In genomic region chr1:59943825-59944224, GRCm38 (mm10) we compare ENCODE assay signal across 14 mouse cellular contexts. TPM values are rescaled to one million over a fixed set of nuclear protein-coding genes. Genes with fewer than 3 reads are reported as not detected.
A peak's percentile ranks its signal among the peaks of the same experiment; 100 is the strongest.
DNase-seq lines count a peak whose midpoint lies in the region; ATAC-seq lines count a peak whose summit lies in the region.
"Had no signal": no experiment of that assay in that cellular context is flagged by ENCODE, and none has a peak within 500 bp of the region (broad histone marks: within the 10 kb centered on the region; RNA-seq: fewer than 3 reads in every experiment).

No protein-coding gene starts in this region.

- H3K4me1 ChIP-seq in heart, embryonic 10.5 days, result peaks cover 16% of the 10 kb centered on the region
- peaks cover 7% of the 10 kb centered on the region for H3K4me1 ChIP-seq in embryonic facial prominence, embryonic 15.5 days

- 43% methylated on average over 5 of the region's 5 CpGs for WGBS in heart, embryonic 10.5 days
- 36% methylated on average over 5 of the region's 5 CpGs for WGBS in embryonic facial prominence, embryonic 15.5 days

- ATAC-seq in embryonic facial prominence, embryonic 15.5 days (ENCODE audit: insufficient number of reproducible peaks, low FRiP score, low TSS enrichment, low read depth), result no peak
- ATAC-seq in monocyte, adult 5-6 weeks (replicated peaks; ENCODE audit: insufficient number of reproducible peaks, low FRiP score, low TSS enrichment, poor library complexity, severe bottlenecking), result no peak
- ATAC-seq: forebrain, embryonic 14.5 days; Patski had no signal

- H3K9ac ChIP-seq in embryonic facial prominence, embryonic 15.5 days, result no peak overlapping the region

- H3K9me3 ChIP-seq in heart, embryonic 10.5 days, result no peaks in the 10 kb centered on the region
- no peaks in the 10 kb centered on the region for H3K9me3 ChIP-seq in embryonic facial prominence, embryonic 15.5 days (replicated peaks)

- no peak overlapping the region for H3K4me2 ChIP-seq in embryonic facial prominence, embryonic 15.5 days (replicated peaks)

- 0 out of 2 replicates have a peak, but pooled peaks cover 3% of the 10 kb centered on the region for H3K36me3 ChIP-seq in heart, embryonic 10.5 days
- H3K36me3 ChIP-seq in embryonic facial prominence, embryonic 15.5 days, result 0 out of 2 replicates have a peak, but pooled peaks cover under 1% of the 10 kb centered on the region

- H3K27me3 ChIP-seq in heart, embryonic 10.5 days (ENCODE audit: insufficient read depth, poor library complexity, severe bottlenecking), result no peaks in the 10 kb centered on the region
- H3K27me3 ChIP-seq in embryonic facial prominence, embryonic 15.5 days, result no peaks in the 10 kb centered on the region
- H3K27me3 ChIP-seq: Patski had no signal

- H3K4me3 ChIP-seq in heart, embryonic 10.5 days, result no peak overlapping the region
- H3K4me3 ChIP-seq in embryonic facial prominence, embryonic 15.5 days (replicated peaks), result no peak overlapping the region

- peak overlapping the region; percentile 12; the same call in 1 of the 2 replicates for H3K27ac ChIP-seq in heart, embryonic 10.5 days
- peak overlapping the region; percentile 63; the same call in 1 of the 2 replicates for H3K27ac ChIP-seq in embryonic facial prominence, embryonic 15.5 days (replicated peaks)

- no peak for DNase-seq in heart, embryonic 10.5 days (ENCODE audit: low spot score)
- no peak for DNase-seq in heart, postnatal 4 days
- peak; percentile 22 to 39 for DNase-seq in urinary bladder, adult 18-20 months (ENCODE audit: low spot score in 2 of 2)
- DNase-seq in urinary bladder, postnatal 4 days (ENCODE audit: low spot score in 2 of 2), result no peak
- DNase-seq in mesoderm, embryonic 11.5 days (ENCODE audit: low read depth, low spot score), result peak; percentile 6
- no peak for DNase-seq in B cell, adult 2 months
- DNase-seq: adrenal gland, adult 2 months; gastrocnemius, postnatal 25 days; heart, postnatal 10 days; layer of hippocampus, adult 9-11 months had no signal

RNA-seq across cellular contexts. Expression of gene Fam117b, which starts 31.0 kb away (rescaled TPM):
- polyA plus RNA-seq in heart, embryonic 10.5 days (2016; fragmentation: Nextera tagmentation; extraction: Ambion mirVana), result 4.6 and 6.7 TPM in 2 replicates
- total RNA-seq in heart, postnatal 4 days (2021), result 10 to 100 TPM; 12.1 to 13.1 TPM
- polyA plus RNA-seq in embryonic facial prominence, embryonic 15.5 days (2015; fragmentation: Nextera tagmentation; extraction: Ambion mirVana), result 9.4 and 10.1 TPM in 2 replicates
- 58.6 to 81.1 TPM (median 75.3 TPM) in 3 replicates for total RNA-seq in monocyte, adult 5-6 weeks (2017)

Comparison
In these comparisons a context has a peak if more than half of its experiments do, and no peak if none do; other contexts are left out.
1. DNase-seq: peak in urinary bladder, adult 18-20 months (2 of 2) and mesoderm, embryonic 11.5 days (single experiment); none in heart, embryonic 10.5 days (single experiment), heart, postnatal 4 days (single experiment), urinary bladder, postnatal 4 days (0 of 2) and B cell, adult 2 months (0 of 2).